Mouse (Mus musculus): Measurements from ENCODE around the gene Lrrfip2. TPM values are rescaled to one million over a fixed set of nuclear protein-coding genes. Genes with fewer than 3 reads are reported as not detected.

The Lrrfip2 gene
- polyA plus RNA-seq, 1 experiment from 2014 or later = 65.4 TPM

GRCm38 (mm10) chr9:111127749-111128148 lies 10.4 kb downstream of the Lrrfip2 start:
- WGBS (ENCODE audit: missing documents) = 52% methylated on average over 4 of the region's 4 CpGs
- Histone ChIP-seq H3K4me3 (ENCODE audit: inconsistent target) (no peak overlapping the region), H3K79me2 (ENCODE audit: inconsistent target) (peaks cover 100% of the 10 kb centered on the region), H3K36me3 (ENCODE audit: inconsistent target) (no peaks in the 10 kb centered on the region), H3K27ac (no peak overlapping the region)

GRCm38 (mm10) chr9:111130126-111130525 lies 12.7 kb downstream of the Lrrfip2 start:
- 10% methylated on average over 2 of the region's 2 CpGs for WGBS (ENCODE audit: missing documents)
- H3K36me3 ChIP-seq (ENCODE audit: inconsistent target) = no peaks in the 10 kb centered on the region
- peaks cover 83% of the 10 kb centered on the region for H3K79me2 ChIP-seq (ENCODE audit: inconsistent target)
- no peak overlapping the region for H3K27ac ChIP-seq
- no peak overlapping the region for H3K4me3 ChIP-seq (ENCODE audit: inconsistent target)

DNA sequence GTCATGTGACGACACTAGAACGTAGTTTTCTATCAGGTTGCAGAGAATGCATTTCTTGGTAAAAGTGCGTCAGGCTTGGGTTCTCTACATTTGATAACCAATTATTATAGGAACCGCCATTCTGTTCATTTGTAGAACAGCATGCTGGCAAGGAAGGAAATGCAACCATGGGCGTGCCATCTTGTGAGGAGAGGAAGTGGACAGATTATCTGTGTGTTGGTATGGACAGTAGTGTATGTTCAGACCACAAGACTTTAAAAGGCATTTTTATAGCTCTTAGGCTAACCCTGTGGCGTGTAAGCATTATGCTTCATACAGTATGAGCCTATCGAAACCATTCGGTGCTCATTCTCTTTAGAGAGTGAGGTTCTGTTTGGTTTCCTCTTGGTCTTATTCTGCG lies 20.8 kb downstream of the Lrrfip2 start:
- H3K36me3 ChIP-seq (ENCODE audit: inconsistent target) = no peaks in the 10 kb centered on the region; the same call in 1 of the 2 replicates

DNA sequence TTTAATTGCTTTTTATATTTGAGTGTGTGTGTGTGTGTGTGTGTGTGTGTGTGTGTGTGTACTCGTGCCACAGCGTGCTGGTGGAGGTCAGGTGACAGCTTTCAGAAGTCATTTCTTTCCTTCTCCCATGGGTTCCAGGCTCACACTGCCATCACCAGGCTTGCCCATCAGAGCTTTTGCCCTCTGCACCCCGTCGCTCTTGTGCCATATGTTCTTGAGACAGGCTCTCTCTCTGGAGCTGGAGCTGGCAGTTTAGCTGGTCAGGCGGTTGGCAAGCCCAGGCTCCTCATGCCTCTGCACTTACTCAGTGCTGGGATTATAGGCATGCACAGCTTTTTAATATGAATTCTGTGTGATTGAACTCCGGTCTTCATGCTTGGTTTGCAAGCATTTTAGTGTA lies 25.3 kb downstream of the Lrrfip2 start:
- Histone ChIP-seq H3K4me3 (ENCODE audit: inconsistent target) (no peak overlapping the region), H3K27ac (no peak overlapping the region), H3K36me3 (ENCODE audit: inconsistent target) (no peaks in the 10 kb centered on the region; the same call in 1 of the 2 replicates), H3K79me2 (ENCODE audit: inconsistent target) (peaks cover 82% of the 10 kb centered on the region)
- 83% methylated on average over 4 of the region's 6 CpGs for WGBS (ENCODE audit: missing documents)

More for the DNA sequence above, 20.8 kb downstream of the Lrrfip2 start:
- WGBS (ENCODE audit: missing documents) = 57% methylated on average over 9 of the region's 9 CpGs
- Histone ChIP-seq H3K27ac (no peak overlapping the region), H3K79me2 (ENCODE audit: inconsistent target) (peaks cover 85% of the 10 kb centered on the region), H3K4me3 (ENCODE audit: inconsistent target) (no peak overlapping the region)

GRCm38 (mm10) chr9:111143387-111143786 lies 26.0 kb downstream of the Lrrfip2 start:
- Histone ChIP-seq H3K4me3 (ENCODE audit: inconsistent target) (no peak overlapping the region), H3K36me3 (ENCODE audit: inconsistent target) (no peaks in the 10 kb centered on the region; the same call in 1 of the 2 replicates), H3K27ac (no peak overlapping the region), H3K79me2 (ENCODE audit: inconsistent target) (peaks cover 82% of the 10 kb centered on the region)
- WGBS (ENCODE audit: missing documents) = 25% methylated on average over 1 of the region's 1 CpGs

DNA sequence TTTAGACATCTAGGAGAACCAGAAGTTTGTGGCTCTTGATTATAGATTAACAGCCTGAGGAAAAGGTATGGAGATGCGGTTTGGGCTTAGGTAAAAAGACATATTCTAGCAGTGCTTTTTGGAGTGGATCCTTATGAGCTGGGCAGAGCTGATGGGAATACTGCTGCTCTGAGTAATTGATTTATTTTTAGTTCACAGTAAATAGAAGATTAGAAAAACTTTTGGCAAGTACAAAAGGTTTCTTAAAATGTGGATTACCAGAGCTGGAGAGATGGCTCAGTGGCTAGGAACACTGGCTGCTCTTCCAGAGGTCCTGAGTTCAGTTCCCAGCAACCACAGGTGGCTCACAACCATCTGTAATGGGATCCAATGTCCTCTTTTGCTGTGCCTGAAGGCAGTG lies 27.3 kb downstream of the Lrrfip2 start:
- Histone ChIP-seq H3K4me3 (ENCODE audit: inconsistent target) (no peak overlapping the region), H3K27ac (peak overlapping the region; percentile 55; the same call in 1 of the 2 replicates), H3K79me2 (ENCODE audit: inconsistent target) (peaks cover 82% of the 10 kb centered on the region), H3K36me3 (ENCODE audit: inconsistent target) (no peaks in the 10 kb centered on the region; the same call in 1 of the 2 replicates)
- 100% methylated on average over 1 of the region's 1 CpGs for WGBS (ENCODE audit: missing documents)

DNA sequence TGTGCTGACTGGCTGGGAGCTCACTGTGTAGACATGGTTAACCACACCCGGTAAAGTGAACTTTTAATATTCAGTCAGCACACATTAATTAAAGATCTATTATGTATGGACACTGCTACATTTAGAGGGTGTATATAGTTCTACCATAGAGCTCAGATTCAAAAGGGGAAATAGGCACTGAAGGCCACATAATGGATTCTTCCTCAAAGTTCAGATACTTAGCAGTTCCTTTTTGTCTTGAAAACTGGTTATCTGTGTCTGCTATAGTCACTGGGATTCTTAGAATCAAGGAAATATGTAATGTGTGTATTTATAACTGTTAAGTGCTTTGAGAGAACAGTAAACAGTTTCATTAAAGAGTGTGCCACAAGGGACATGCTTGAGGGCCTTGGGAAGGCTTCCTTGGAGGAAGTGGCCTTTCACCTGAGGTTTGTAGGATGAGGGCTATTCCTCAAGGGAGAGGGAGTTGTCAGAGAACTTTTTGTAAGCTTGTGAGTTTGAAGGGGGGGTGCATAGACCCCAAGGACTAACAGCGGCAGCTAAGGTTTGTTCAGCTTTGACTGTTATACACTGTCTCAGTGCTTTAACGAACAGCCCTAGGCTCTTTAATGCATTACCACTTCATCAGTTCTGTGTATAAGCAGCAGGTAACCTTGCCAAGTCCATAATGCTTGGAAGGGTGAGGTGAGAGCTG lies 28.3 kb downstream of the Lrrfip2 start:
- Histone ChIP-seq H3K79me2 (ENCODE audit: inconsistent target) (peaks cover 82% of the 10 kb centered on the region), H3K36me3 (ENCODE audit: inconsistent target) (no peaks in the 10 kb centered on the region; the same call in 1 of the 2 replicates), H3K4me3 (ENCODE audit: inconsistent target) (no peak overlapping the region), H3K27ac (peak overlapping the region; percentile 55)
- WGBS (ENCODE audit: missing documents) = 54% methylated on average over 3 of the region's 3 CpGs

GRCm38 (mm10) chr9:111146216-111146798 lies 28.9 kb downstream of the Lrrfip2 start:
- 25% methylated on average over 7 of the region's 7 CpGs for WGBS (ENCODE audit: missing documents)

GRCm38 (mm10) chr9:111148006-111148405 lies 30.6 kb downstream of the Lrrfip2 start:
- 81% methylated on average over 2 of the region's 2 CpGs for WGBS (ENCODE audit: missing documents)
- H3K36me3 ChIP-seq (ENCODE audit: inconsistent target) = no peaks in the 10 kb centered on the region

More at GRCm38 (mm10) chr9:111146216-111146798, 28.9 kb downstream of the Lrrfip2 start:
- Histone ChIP-seq H3K79me2 (ENCODE audit: inconsistent target) (peaks cover 82% of the 10 kb centered on the region), H3K27ac (peak overlapping the region; percentile 55), H3K4me3 (ENCODE audit: inconsistent target) (no peak overlapping the region), H3K36me3 (ENCODE audit: inconsistent target) (no peaks in the 10 kb centered on the region; the same call in 1 of the 2 replicates)

DNA sequence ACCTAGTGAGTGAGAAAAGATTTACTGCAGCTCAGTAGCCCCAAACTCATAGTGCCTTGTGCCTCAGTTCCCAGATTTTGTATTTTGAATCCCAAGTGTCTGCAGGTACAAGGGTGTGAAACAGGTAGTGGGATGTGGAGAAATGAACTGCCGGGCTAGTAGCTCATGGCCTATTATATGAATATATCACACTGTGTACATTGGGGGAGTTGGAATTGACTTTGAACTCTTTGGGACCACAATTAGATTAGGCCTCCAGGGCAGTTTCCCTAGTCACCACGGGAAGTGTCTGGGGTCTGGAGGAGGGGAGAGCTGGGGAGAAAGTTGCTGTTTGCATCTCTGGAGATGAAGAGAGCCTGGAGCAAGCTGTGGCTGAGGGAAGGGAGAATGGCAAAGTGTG lies 31.0 kb downstream of the Lrrfip2 start:
- Histone ChIP-seq H3K4me3 (ENCODE audit: inconsistent target) (no peak overlapping the region), H3K79me2 (ENCODE audit: inconsistent target) (peaks cover 82% of the 10 kb centered on the region), H3K27ac (no peak overlapping the region), H3K36me3 (ENCODE audit: inconsistent target) (no peaks in the 10 kb centered on the region)
- 70% methylated on average over 2 of the region's 2 CpGs for WGBS (ENCODE audit: missing documents)

More at GRCm38 (mm10) chr9:111148006-111148405, 30.6 kb downstream of the Lrrfip2 start:
- Histone ChIP-seq H3K27ac (no peak overlapping the region), H3K79me2 (ENCODE audit: inconsistent target) (peaks cover 82% of the 10 kb centered on the region), H3K4me3 (ENCODE audit: inconsistent target) (no peak overlapping the region)

DNA sequence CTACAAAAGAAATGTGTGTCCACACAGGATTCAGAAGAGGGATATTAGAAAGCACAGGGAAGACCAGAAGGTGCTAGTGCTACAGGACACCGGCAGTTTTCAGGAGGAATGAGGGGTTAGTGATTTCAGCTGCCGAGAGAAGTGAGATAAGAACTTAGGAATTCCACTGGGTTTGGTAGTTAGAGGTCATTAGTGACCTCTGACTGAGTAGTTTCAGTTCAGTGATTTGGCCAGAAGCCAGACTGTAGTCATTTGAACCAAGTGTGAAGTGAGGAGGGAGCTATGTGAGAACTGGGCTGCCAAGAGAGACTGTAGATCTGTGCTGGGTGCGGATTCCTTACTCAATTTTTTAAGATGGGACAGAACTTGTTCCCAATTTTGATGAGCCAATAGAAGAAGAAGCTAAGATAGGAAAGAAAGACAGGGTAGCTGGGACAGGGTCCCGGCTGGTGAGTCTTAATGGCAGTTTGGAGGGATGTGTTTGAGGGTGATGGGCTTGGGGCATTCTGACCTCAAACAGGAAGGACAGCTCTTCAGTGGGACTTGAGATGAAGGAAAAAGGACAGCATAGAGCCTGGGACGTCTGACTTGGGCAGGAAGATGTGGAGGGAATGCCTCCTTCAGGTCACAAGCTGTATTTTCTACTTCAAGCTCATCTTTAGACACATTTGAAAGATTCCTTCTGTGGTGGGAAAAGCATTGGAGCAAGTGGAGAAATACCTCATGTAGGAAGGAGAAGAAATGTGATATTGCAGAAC lies 32.0 kb downstream of the Lrrfip2 start:
- Histone ChIP-seq H3K27ac (no peak overlapping the region), H3K4me3 (ENCODE audit: inconsistent target) (no peak overlapping the region), H3K36me3 (ENCODE audit: inconsistent target) (no peaks in the 10 kb centered on the region), H3K79me2 (ENCODE audit: inconsistent target) (peaks cover 74% of the 10 kb centered on the region)
- 82% methylated on average over 5 of the region's 5 CpGs for WGBS (ENCODE audit: missing documents)

DNA sequence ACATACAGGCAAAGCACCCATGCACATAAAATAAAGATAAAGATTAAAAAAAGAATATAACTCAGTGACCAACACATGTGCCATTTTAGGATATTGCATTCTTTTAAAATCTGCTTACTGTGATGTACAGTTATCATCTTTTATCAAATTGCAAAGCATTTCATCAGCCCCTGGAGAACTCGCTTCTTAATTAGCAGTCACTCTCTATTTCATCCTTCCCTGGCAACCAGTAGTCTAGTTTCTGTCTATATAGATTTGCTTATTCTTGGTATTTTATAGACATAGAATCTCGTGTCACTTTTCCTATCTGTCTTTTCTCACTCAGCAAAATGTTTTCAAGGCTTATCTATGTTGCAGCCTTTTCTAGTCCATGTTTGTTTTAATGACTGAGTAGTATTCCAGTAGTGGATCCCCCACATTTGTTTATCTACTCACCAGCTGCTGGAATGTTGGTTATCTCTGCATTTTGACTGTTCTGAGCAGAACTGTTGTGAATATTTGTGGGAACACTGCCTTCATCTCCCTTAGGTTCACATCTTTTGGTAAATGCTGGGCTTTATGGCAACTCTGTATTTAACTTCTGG lies 35.0 kb downstream of the Lrrfip2 start:
- Histone ChIP-seq H3K79me2 (ENCODE audit: inconsistent target) (peaks cover 83% of the 10 kb centered on the region), H3K4me3 (ENCODE audit: inconsistent target) (no peak overlapping the region), H3K36me3 (ENCODE audit: inconsistent target) (no peaks in the 10 kb centered on the region), H3K27ac (no peak overlapping the region)
- 100% methylated on average over 2 of the region's 2 CpGs for WGBS (ENCODE audit: missing documents)

DNA sequence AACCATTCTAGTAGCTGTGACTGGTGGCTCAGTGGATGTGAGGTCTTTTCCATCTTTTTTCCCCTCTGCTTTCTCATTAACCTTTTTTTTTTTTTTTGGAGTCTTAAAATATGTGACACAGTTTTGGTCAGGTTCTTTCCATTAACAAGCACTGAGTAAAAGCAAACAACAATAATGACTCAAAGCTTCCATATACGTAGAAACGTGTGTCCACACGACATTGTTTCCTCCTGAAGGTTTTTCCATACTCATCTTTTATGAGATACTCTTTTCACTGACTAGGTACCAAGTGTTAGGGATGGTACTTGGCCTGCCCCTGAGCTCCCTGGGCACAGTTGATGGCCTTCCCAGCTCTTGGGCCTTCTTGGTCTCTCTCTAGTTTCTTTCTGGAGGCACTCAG lies 35.6 kb downstream of the Lrrfip2 start:
- no peak overlapping the region for H3K27ac ChIP-seq
- no peaks in the 10 kb centered on the region for H3K36me3 ChIP-seq (ENCODE audit: inconsistent target)
- peaks cover 83% of the 10 kb centered on the region for H3K79me2 ChIP-seq (ENCODE audit: inconsistent target)
- WGBS (ENCODE audit: missing documents) = 80% methylated on average over 3 of the region's 3 CpGs
- no peak overlapping the region for H3K4me3 ChIP-seq (ENCODE audit: inconsistent target)

DNA sequence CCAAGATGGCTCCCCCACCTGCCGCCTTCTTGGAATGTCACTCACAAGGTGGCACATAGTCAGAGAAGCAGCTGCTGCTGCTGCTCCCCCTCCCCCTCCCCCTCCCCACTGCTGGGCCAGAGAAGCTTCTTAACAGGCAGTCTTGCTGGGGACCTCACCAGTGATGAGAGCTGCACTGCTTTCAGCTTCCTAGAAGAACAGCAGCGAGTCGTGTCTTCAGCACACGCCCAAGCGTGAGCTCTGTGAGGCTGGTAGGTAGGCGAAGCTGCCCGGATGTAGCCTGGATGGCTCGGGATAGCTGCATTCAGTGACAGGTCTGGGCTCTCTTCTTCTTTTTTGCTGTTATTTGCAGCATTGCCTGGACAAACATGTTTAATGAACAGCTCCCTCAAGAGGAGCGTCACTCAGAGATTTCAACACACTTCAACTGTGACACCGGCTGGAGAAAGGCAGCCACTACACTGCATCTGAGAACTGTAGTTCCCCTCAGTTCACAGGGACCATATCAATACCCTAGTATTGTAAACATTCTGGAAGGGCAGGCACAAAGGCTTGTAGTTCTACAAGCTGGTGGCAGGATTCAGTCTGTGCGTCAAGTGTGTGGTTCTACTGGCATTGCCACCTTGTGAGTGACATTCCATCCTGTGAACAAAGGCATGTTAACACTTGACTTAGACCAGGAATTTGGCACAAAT lies 38.5 kb downstream of the Lrrfip2 start:
- peaks cover 81% of the 10 kb centered on the region for H3K79me2 ChIP-seq (ENCODE audit: inconsistent target)
- no peak overlapping the region for H3K27ac ChIP-seq
- WGBS (ENCODE audit: missing documents) = 88% methylated on average over 11 of the region's 11 CpGs
- H3K4me3 ChIP-seq (ENCODE audit: inconsistent target) = no peak overlapping the region
- no peaks in the 10 kb centered on the region for H3K36me3 ChIP-seq (ENCODE audit: inconsistent target)

Data from macrophage (primary cell).